Mouse (Mus musculus): ENCODE data around the gene Tanc1. TPM values are rescaled to one million over a fixed set of nuclear protein-coding genes. Genes with fewer than 3 reads are reported as not detected.

The Tanc1 gene
- polyA plus RNA-seq, 1 experiment from 2014 or later, result 2.4 TPM

DNA sequence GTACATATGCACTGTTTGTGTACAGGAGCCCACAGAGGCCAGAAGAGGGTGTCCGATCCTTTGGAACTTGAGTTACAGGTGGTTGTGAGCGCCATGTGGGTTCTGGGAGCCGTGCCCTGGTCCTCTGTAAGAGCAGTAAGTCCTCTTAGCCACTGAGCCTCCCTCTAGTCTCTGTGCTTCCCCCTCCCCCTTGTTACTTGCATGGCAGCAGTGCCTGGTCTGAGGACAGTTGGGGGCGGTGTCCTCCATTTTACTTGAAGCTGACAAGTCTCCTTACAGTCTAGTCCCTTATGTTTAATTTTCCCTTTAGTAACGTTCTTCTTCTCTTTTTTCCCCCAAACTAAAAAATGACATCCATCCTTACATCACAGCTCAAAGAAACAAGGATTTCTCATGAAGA, 8.8 kb downstream of the Tanc1 start:
- Histone ChIP-seq H3K4me3 (ENCODE audit: low read depth, low read length) (no peak overlapping the region), H3K27me3 (ENCODE audit: insufficient read depth, low read length) (no peaks in the 10 kb centered on the region), H3K4me2 (ENCODE audit: low read depth, low read length) (no peak overlapping the region), H3K36me3 (replicated peaks; ENCODE audit: insufficient read depth, low read length) (no peaks in the 10 kb centered on the region), H3K9ac (replicated peaks) (no peak overlapping the region), H3K4me1 (ENCODE audit: insufficient read depth) (peaks cover 11% of the 10 kb centered on the region), H3K27ac (ENCODE audit: low read depth) (no peak overlapping the region), H3K9me3 (ENCODE audit: low read length) (no peaks in the 10 kb centered on the region)
- ATAC-seq (no peak), DNase-seq (no peak)
- 76% methylated on average over 5 of the region's 5 CpGs for WGBS (ENCODE audit: insufficient replicate concordance)
- TF ChIP-seq CTCF (IDR thresholded peaks at IDR 0.05; ENCODE audit: low read depth) (no peak), EP300 (IDR thresholded peaks at IDR 0.05; ENCODE audit: low read depth) (no peak)

DNA sequence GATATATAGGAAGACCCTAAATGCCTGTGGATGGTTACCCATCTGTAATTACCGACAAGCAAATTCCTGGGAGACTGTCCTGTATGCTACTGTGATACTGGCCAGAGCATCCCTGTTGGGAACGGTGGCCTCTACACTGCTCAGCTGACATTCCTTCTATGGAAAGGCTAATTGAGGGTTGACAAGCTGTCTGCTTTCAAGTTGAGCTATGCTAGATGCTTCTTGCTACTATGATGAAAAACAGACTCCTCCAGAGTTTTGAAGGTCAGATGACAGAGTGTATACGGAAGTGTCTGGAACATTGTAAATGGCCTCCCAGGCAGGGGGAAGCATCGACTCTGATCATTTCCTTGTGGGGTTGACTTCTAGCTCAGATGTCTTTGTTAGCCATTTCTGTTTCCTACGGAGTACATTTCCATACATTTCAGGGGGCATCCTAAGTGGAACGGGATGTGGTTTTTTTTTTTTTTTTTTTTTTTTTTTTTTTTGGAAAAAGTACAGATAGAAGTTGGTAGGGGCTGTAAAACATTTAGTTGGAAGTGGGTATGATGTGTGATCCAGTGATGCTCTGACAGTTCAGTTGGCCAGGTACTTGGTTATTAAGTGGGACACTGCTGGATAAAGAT, 10.8 kb downstream of the Tanc1 start:
- H3K4me1 ChIP-seq (ENCODE audit: insufficient read depth), result peaks cover 4% of the 10 kb centered on the region; the same call in 1 of the 2 replicates
- no peak overlapping the region for H3K4me2 ChIP-seq (ENCODE audit: low read depth, low read length)
- no peaks in the 10 kb centered on the region for H3K36me3 ChIP-seq (replicated peaks; ENCODE audit: insufficient read depth, low read length)
- WGBS (ENCODE audit: insufficient replicate concordance), result 43% methylated on average over 6 of the region's 6 CpGs
- no peak overlapping the region for H3K9ac ChIP-seq (replicated peaks)
- H3K27ac ChIP-seq (ENCODE audit: low read depth), result no peak overlapping the region; the same call in 1 of the 2 replicates
- H3K27me3 ChIP-seq (ENCODE audit: insufficient read depth, low read length), result no peaks in the 10 kb centered on the region
- TF ChIP-seq EP300 (IDR thresholded peaks at IDR 0.05; ENCODE audit: low read depth), result no peak
- TF ChIP-seq CTCF (IDR thresholded peaks at IDR 0.05; ENCODE audit: low read depth), result no peak
- ATAC-seq (no peak), DNase-seq (no peak)
- no peak overlapping the region for H3K4me3 ChIP-seq (ENCODE audit: low read depth, low read length)
- H3K9me3 ChIP-seq (ENCODE audit: low read length), result no peaks in the 10 kb centered on the region

DNA sequence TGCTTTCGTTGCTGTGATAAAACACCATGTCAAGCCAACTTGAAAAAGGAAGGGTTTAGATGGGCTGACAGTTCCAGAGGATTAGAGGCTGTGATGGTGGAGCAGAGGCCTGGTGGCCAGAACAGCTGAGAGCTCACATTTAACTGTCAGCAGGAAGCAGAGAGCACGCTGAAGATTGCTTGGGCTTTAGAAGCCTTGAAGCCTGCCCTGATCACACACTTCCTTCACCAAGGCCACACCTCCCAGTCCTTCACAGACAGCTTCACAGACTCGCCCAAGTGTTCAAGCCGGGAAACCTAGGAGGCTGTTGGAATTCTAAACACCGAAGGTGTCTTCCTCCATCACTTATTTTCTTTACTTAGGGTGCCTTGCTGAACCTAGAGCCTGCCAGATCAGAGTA, 12.0 kb downstream of the Tanc1 start:
- Histone ChIP-seq H3K4me1 (ENCODE audit: insufficient read depth) (peaks cover 15% of the 10 kb centered on the region), H3K4me2 (ENCODE audit: low read depth, low read length) (no peak overlapping the region), H3K9me3 (ENCODE audit: low read length) (no peaks in the 10 kb centered on the region), H3K4me3 (ENCODE audit: low read depth, low read length) (no peak overlapping the region), H3K27ac (ENCODE audit: low read depth) (no peak overlapping the region), H3K36me3 (replicated peaks; ENCODE audit: insufficient read depth, low read length) (no peaks in the 10 kb centered on the region), H3K27me3 (ENCODE audit: insufficient read depth, low read length) (no peaks in the 10 kb centered on the region), H3K9ac (replicated peaks) (no peak overlapping the region)
- 61% methylated on average over 5 of the region's 5 CpGs for WGBS (ENCODE audit: insufficient replicate concordance)
- DNase-seq, result no peak
- TF ChIP-seq EP300 (IDR thresholded peaks at IDR 0.05; ENCODE audit: low read depth) (no peak), CTCF (IDR thresholded peaks at IDR 0.05; ENCODE audit: low read depth) (no peak)
- ATAC-seq, result no peak

DNA sequence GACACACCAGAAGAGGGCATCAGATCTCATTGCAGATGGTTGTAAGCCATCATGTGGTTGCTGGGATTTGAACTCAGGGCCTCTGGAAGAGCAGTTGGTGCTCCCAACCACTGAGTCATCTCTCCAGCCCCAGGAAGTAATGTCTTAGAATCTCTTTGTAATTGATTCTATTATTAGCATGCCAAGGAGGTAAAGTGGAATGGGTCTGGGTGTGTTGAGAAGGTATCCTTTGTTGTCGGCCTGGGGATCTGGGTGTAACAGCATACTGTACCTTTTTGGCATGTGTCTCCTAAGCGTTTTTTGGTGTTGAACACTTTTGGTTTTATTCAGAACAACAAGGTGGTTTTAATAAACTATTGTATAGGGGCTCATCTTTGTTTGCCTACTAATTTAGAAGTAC, 13.6 kb downstream of the Tanc1 start:
- 79% methylated on average over 2 of the region's 2 CpGs for WGBS (ENCODE audit: insufficient replicate concordance)
- no peaks in the 10 kb centered on the region for H3K27me3 ChIP-seq (ENCODE audit: insufficient read depth, low read length)
- ATAC-seq, result no peak

GRCm38 (mm10) chr2:59625927-59626326, 14.1 kb downstream of the Tanc1 start:
- no peak for ATAC-seq
- Histone ChIP-seq H3K27me3 (ENCODE audit: insufficient read depth, low read length) (no peaks in the 10 kb centered on the region), H3K4me1 (ENCODE audit: insufficient read depth) (peaks cover 27% of the 10 kb centered on the region), H3K9ac (replicated peaks) (no peak overlapping the region), H3K4me2 (ENCODE audit: low read depth, low read length) (no peak overlapping the region), H3K27ac (ENCODE audit: low read depth) (no peak overlapping the region), H3K9me3 (ENCODE audit: low read length) (no peaks in the 10 kb centered on the region), H3K4me3 (ENCODE audit: low read depth, low read length) (no peak overlapping the region), H3K36me3 (replicated peaks; ENCODE audit: insufficient read depth, low read length) (no peaks in the 10 kb centered on the region)
- WGBS (ENCODE audit: insufficient replicate concordance), result 84% methylated on average over 8 of the region's 8 CpGs
- no peak for DNase-seq
- TF ChIP-seq CTCF (IDR thresholded peaks at IDR 0.05; ENCODE audit: low read depth) (no peak), EP300 (IDR thresholded peaks at IDR 0.05; ENCODE audit: low read depth) (no peak)

More for the DNA sequence above, 13.6 kb downstream of the Tanc1 start:
- peaks cover 24% of the 10 kb centered on the region for H3K4me1 ChIP-seq (ENCODE audit: insufficient read depth)
- H3K36me3 ChIP-seq (replicated peaks; ENCODE audit: insufficient read depth, low read length), result no peaks in the 10 kb centered on the region
- no peak overlapping the region for H3K4me2 ChIP-seq (ENCODE audit: low read depth, low read length)
- no peak for TF ChIP-seq CTCF (IDR thresholded peaks at IDR 0.05; ENCODE audit: low read depth)
- no peak for TF ChIP-seq EP300 (IDR thresholded peaks at IDR 0.05; ENCODE audit: low read depth)
- no peak overlapping the region for H3K9ac ChIP-seq (replicated peaks)
- no peaks in the 10 kb centered on the region for H3K9me3 ChIP-seq (ENCODE audit: low read length)
- no peak overlapping the region for H3K4me3 ChIP-seq (ENCODE audit: low read depth, low read length)
- DNase-seq, result no peak
- no peak overlapping the region for H3K27ac ChIP-seq (ENCODE audit: low read depth)

GRCm38 (mm10) chr2:59626422-59626821, 14.6 kb downstream of the Tanc1 start:
- ATAC-seq (no peak), DNase-seq (no peak)
- Histone ChIP-seq H3K4me3 (ENCODE audit: low read depth, low read length) (no peak overlapping the region), H3K9ac (replicated peaks) (no peak overlapping the region), H3K4me2 (ENCODE audit: low read depth, low read length) (no peak overlapping the region), H3K36me3 (replicated peaks; ENCODE audit: insufficient read depth, low read length) (no peaks in the 10 kb centered on the region), H3K27ac (ENCODE audit: low read depth) (no peak overlapping the region), H3K9me3 (ENCODE audit: low read length) (no peaks in the 10 kb centered on the region), H3K4me1 (ENCODE audit: insufficient read depth) (peaks cover 32% of the 10 kb centered on the region), H3K27me3 (ENCODE audit: insufficient read depth, low read length) (no peaks in the 10 kb centered on the region)
- TF ChIP-seq CTCF (IDR thresholded peaks at IDR 0.05; ENCODE audit: low read depth), result no peak
- no peak for TF ChIP-seq EP300 (IDR thresholded peaks at IDR 0.05; ENCODE audit: low read depth)
- 62% methylated on average over 3 of the region's 3 CpGs for WGBS (ENCODE audit: insufficient replicate concordance)
